Mouse (Mus musculus) MEL (cell line): ENCODE results near the gene Tmpo. TPM values are rescaled to one million over a fixed set of nuclear protein-coding genes. Genes with fewer than 3 reads are reported as not detected.
A peak's percentile ranks its signal among the peaks of the same experiment; 100 is the strongest.

Experiments
- DNase-seq: peaks from one replicate; pipeline ENCODE4 v3.0.0; 2011; ENCODE audit warnings: low read depth, low spot score
- H3K27ac ChIP-seq: 2 replicates; pipeline ENCODE4 v1.5.1; 2012; ENCODE audit warnings: low read depth, mild to moderate bottlenecking, control low read depth, low read length, moderate library complexity; ENCODE audit not compliant: control insufficient read depth
- H3K27me3 ChIP-seq, 2 experiments: fragments of 150-350 bp in 1 of 2; sonication (generic) in 1 of 2; 2 replicates each; pipeline ENCODE4 v1.6.1; 2012; ENCODE audit warnings: low read length in 2 of 2, mild to moderate bottlenecking in 2 of 2, improper control_type of control experiment in 1 of 2, moderate library complexity in 1 of 2; ENCODE audit not compliant: insufficient read depth in 2 of 2, control insufficient read depth in 1 of 2
- H3K36me3 ChIP-seq, 2 experiments: 2 replicates each; pipeline ENCODE4 v1.6.1; 2012 to 2014; ENCODE audit warnings: low read length in 2 of 2, improper control_type of control experiment in 1 of 2, inconsistent platforms in 1 of 2, mild to moderate bottlenecking in 1 of 2; ENCODE audit not compliant: insufficient read depth in 2 of 2, control insufficient read depth in 1 of 2
- H3K4me1 ChIP-seq, 2 experiments: fragments of 150-350 bp in 1 of 2; sonication (generic) in 1 of 2; 2 replicates each; pipeline ENCODE4 v1.6.1; 2012; ENCODE audit warnings: low read length in 2 of 2, improper control_type of control experiment in 1 of 2, mild to moderate bottlenecking in 1 of 2; ENCODE audit not compliant: insufficient read depth in 2 of 2, control insufficient read depth in 1 of 2
- H3K4me3 ChIP-seq, 2 experiments: fragments of 150-350 bp in 1 of 2; sonication (generic) in 1 of 2; 2 replicates each; pipeline ENCODE4 v1.5.1; 2012; ENCODE audit warnings: low read depth in 2 of 2, low read length in 2 of 2, mild to moderate bottlenecking in 2 of 2, moderate library complexity in 2 of 2, control low read depth in 1 of 2, improper control_type of control experiment in 1 of 2; ENCODE audit not compliant: control insufficient read depth in 1 of 2, insufficient read depth in 1 of 2
- H3K79me2 ChIP-seq: 2 replicates; pipeline ENCODE4 v1.6.1; 2012; ENCODE audit warnings: mild to moderate bottlenecking, low read length, moderate library complexity; ENCODE audit not compliant: control insufficient read depth, poor library complexity, insufficient read depth
- H3K9ac ChIP-seq: 2 replicates; pipeline ENCODE4 v1.6.1; 2012; ENCODE audit warnings: low read depth, mild to moderate bottlenecking, control low read depth, low read length, moderate library complexity; ENCODE audit not compliant: control insufficient read depth, poor library complexity, severe bottlenecking
- H3K9me3 ChIP-seq: fragments of 150-350 bp; sonication (generic); replicated peaks from 2 replicates; pipeline ENCODE4 v1.6.1; 2012; ENCODE audit warnings: mild to moderate bottlenecking, low read length, improper control_type of control experiment, moderate library complexity; ENCODE audit not compliant: insufficient read depth
- CHD2 ChIP-seq: IDR thresholded peaks from 2 replicates; pipeline ENCODE4 v1.6.1; 2011; ENCODE audit warnings: low read length, improper control_type of control experiment
- CTCF ChIP-seq, 3 experiments: IDR thresholded peaks in 2 of 3; conservative IDR thresholded peaks in 1 of 3; 2 replicates each; pipeline ENCODE4 v1.5.1; 2011 to 2012; ENCODE audit warnings: low read length in 3 of 3, low read depth in 2 of 3, mild to moderate bottlenecking in 2 of 3, improper control_type of control experiment in 1 of 3, inconsistent platforms in 1 of 3, mixed read lengths in 1 of 3, moderate library complexity in 1 of 3; ENCODE audit not compliant: control insufficient read depth in 1 of 3, insufficient read depth in 1 of 3, poor library complexity in 1 of 3, severe bottlenecking in 1 of 3
- E2F4 ChIP-seq: IDR thresholded peaks from 2 replicates; pipeline ENCODE4 v1.6.1; 2011; ENCODE audit warnings: low read depth, low read length, improper control_type of control experiment, borderline replicate concordance
- ELF1 ChIP-seq: IDR thresholded peaks from 2 replicates; pipeline ENCODE4 v1.6.1; 2014; ENCODE audit warnings: low read depth, mild to moderate bottlenecking, inconsistent platforms, low read length, improper control_type of control experiment, moderate library complexity
- ETS1 ChIP-seq: IDR thresholded peaks from 2 replicates; pipeline ENCODE4 v1.6.1; 2012; ENCODE audit warnings: low read depth, mild to moderate bottlenecking, inconsistent platforms, low read length, improper control_type of control experiment, moderate library complexity
- GABPA ChIP-seq: IDR thresholded peaks from 2 replicates; pipeline ENCODE4 v1.6.1; 2012; ENCODE audit warnings: low read depth, mild to moderate bottlenecking, inconsistent platforms, low read length, improper control_type of control experiment, moderate library complexity
- HCFC1 ChIP-seq: IDR thresholded peaks from 2 replicates; pipeline ENCODE4 v1.6.1; 2012; ENCODE audit warnings: low read depth, mild to moderate bottlenecking, inconsistent platforms, low read length, improper control_type of control experiment, moderate library complexity
- MAX ChIP-seq: IDR thresholded peaks from 2 replicates; pipeline ENCODE4 v1.6.1; 2011; ENCODE audit warnings: low read length, improper control_type of control experiment
- MEF2A ChIP-seq: IDR thresholded peaks from 2 replicates; pipeline ENCODE4 v1.6.1; 2014; ENCODE audit warnings: low read depth, mild to moderate bottlenecking, inconsistent platforms, low read length, improper control_type of control experiment; ENCODE audit not compliant: poor library complexity, insufficient replicate concordance, severe bottlenecking; ENCODE audit errors: extremely low read depth
- MXI1 ChIP-seq: IDR thresholded peaks from 2 replicates; pipeline ENCODE4 v1.6.1; 2011; ENCODE audit warnings: mild to moderate bottlenecking, low read depth, low read length, improper control_type of control experiment
- NELFE ChIP-seq: IDR thresholded peaks from 2 replicates; pipeline ENCODE4 v1.6.1; 2011; ENCODE audit warnings: low read depth, low read length, improper control_type of control experiment
- POLR2A ChIP-seq, 2 experiments: IDR thresholded peaks; 2 replicates each; pipeline ENCODE4 v1.6.1; 2011 to 2012; ENCODE audit warnings: low read length in 2 of 2, mild to moderate bottlenecking in 2 of 2, control low read depth in 1 of 2, improper control_type of control experiment in 1 of 2, low read depth in 1 of 2, moderate library complexity in 1 of 2; ENCODE audit not compliant: control insufficient read depth in 1 of 2, insufficient read depth in 1 of 2, poor library complexity in 1 of 2
- RAD21 ChIP-seq: IDR thresholded peaks from 2 replicates; pipeline ENCODE4 v1.6.1; 2011; ENCODE audit warnings: mild to moderate bottlenecking, low read depth, low read length, improper control_type of control experiment
- SMC3 ChIP-seq: IDR thresholded peaks from 2 replicates; pipeline ENCODE4 v1.6.1; 2011; ENCODE audit warnings: low read depth, low read length, improper control_type of control experiment
- TBP ChIP-seq: IDR thresholded peaks from 2 replicates; pipeline ENCODE4 v1.8.0; 2011; ENCODE audit warnings: low read depth, low read length, improper control_type of control experiment
- USF1 ChIP-seq: IDR thresholded peaks from 2 replicates; pipeline ENCODE4 v1.6.1; 2014; ENCODE audit warnings: low read depth, mild to moderate bottlenecking, inconsistent platforms, low read length, improper control_type of control experiment, moderate library complexity
- ZC3H11A ChIP-seq: IDR thresholded peaks from 2 replicates; pipeline ENCODE4 v1.6.1; 2012; ENCODE audit warnings: low read depth, mild to moderate bottlenecking, inconsistent platforms, low read length, improper control_type of control experiment
- ZMIZ1 ChIP-seq: IDR thresholded peaks from 2 replicates; pipeline ENCODE4 v1.6.1; 2012; ENCODE audit warnings: low read depth, mild to moderate bottlenecking, inconsistent platforms, low read length, improper control_type of control experiment, moderate library complexity
- polyA plus RNA-seq, 2 experiments: library from polyadenylated mRNA; stranded (reverse) in 1 of 2; unstranded in 1 of 2; fragments of >175 nt in 1 of 2; fragments of >200 nt in 1 of 2; gene quantifications; 2 replicates each; pipeline versions ENCODE4 v1.2.1 to v1.2.4; 2012; ENCODE audit warnings: low replicate concordance in 2 of 2, low read depth in 1 of 2; ENCODE audit not compliant: insufficient read length in 2 of 2, insufficient read depth in 1 of 2, missing spikeins in 1 of 2
- total RNA-seq: library from RNA; depleted of rRNA; stranded (reverse); fragments of 300-350 nt; gene quantifications from 2 replicates; pipeline ENCODE4 v1.2.3, GENCODE M21; 2012

Tmpo gene
- total and polyA plus RNA-seq, 3 experiments = 211 to 219 (median 215) TPM

DNA sequence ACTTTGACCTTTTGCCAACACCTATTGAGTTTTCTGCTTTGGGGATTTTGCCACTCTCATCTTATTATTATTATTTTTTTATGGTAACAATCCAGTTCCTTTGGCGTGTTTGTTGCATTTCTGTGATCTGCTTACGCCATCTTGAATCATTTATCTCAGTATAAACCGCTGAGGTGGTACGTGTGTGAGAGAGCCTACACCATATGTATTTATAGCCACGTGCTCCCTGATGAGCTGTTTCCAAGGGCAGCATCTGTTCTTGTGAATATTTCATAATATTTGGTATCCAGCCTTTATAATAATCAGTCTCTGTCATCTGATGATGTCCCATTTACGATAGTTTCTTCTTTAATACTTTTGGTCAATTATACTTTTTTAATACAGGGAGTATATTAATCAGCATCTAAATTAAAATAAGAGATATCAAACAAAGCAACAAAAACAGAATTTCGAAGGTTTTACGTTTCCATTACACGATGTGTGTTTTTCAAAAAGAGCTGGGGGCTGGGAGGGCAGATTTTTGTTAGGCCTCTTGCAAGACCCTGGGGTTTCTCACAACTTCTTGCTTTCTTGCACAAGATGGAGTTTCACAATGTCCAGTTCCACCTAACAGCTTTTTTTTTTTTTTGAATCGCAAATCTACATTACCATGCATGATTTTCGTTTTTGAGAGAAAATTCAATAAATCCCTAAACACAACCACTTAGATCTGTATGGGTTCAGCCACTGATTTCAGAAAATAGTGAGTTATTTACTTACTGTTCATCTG is 28.0 kb upstream of the Tmpo start:
- TF ChIP-seq NELFE (no peak), GABPA (no peak), HCFC1 (no peak), USF1 (no peak)
- Histone ChIP-seq H3K27me3 (peaks cover 4 to 5% of the 10 kb centered on the region in 2 experiments), H3K4me1 (no peaks in the 10 kb centered on the region), H3K27ac (no peak overlapping the region), H3K4me3 (no peak overlapping the region), H3K36me3 (no peaks in the 10 kb centered on the region), H3K9me3 (no peaks in the 10 kb centered on the region), H3K79me2 (no peaks in the 10 kb centered on the region), H3K9ac (no peak overlapping the region)
- DNase-seq = no peak

DNA sequence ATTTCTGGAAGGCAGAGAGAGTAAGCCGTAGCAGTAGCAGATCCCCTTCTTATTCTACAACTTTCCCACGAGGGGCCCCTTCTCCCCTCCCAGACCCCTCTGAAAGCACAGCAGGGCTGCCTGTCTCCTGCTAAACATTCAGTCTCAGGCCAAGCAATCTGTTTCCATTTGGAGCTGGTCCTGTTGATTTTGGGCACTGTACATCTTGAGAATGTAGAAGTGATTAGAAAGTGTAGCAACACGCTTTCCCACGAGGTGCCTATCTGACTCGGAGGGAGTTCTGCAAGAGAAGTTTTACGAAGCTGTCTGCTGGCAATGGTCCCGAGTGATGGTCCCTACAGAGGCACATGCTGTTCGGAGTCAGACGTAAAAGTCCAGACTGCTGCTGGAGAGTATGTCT is 27.3 kb upstream of the Tmpo start:
- Histone ChIP-seq H3K27ac (no peak overlapping the region), H3K36me3 (no peaks in the 10 kb centered on the region), H3K27me3 (peaks cover 4 to 5% of the 10 kb centered on the region in 2 experiments), H3K4me3 (no peak overlapping the region), H3K4me1 (no peaks in the 10 kb centered on the region), H3K79me2 (no peaks in the 10 kb centered on the region), H3K9ac (no peak overlapping the region), H3K9me3 (no peaks in the 10 kb centered on the region)
- TF ChIP-seq MAX = no peak
- no peak for TF ChIP-seq ETS1
- TF ChIP-seq CHD2 = no peak
- no peak for TF ChIP-seq MXI1
- no peak for TF ChIP-seq MEF2A
- TF ChIP-seq HCFC1 = no peak
- no peak for TF ChIP-seq E2F4
- no peak for TF ChIP-seq TBP
- TF ChIP-seq POLR2A (IDR thresholded peaks at IDR 0.05; ENCODE audit: control insufficient read depth in 1 of 2, insufficient read depth in 1 of 2, low read depth in 1 of 2, low read length in 2 of 2, poor library complexity in 1 of 2) = no peak
- TF ChIP-seq CTCF (IDR thresholded peaks at IDR 0.05 in 2 of 3, conservative IDR thresholded peaks at IDR 0.05 in 1 of 3; ENCODE audit: control insufficient read depth in 1 of 3, insufficient read depth in 1 of 3, low read depth in 2 of 3, low read length in 3 of 3, poor library complexity in 1 of 3, severe bottlenecking in 1 of 3) = no peak
- no peak for TF ChIP-seq ELF1
- TF ChIP-seq, all 39 proteins: peak for 0
- no peak for DNase-seq

DNA sequence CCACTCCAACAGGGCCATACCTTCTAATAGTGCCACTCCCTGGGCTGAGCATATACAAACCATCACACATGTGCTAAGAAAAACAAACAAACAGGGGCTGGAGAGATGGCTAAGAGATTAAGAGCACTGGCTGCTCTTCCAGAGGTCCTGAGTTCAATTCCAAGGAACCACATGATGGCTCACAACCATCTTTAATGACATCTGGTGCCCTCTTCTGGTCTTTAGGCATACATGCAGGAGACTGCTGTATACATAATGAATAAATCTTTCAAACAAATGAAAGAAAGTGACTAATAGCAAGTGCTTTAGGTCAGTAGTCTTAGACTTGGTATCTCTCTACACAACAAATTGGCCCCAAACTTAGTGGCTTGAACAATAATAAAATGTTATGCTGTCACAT is 26.2 kb upstream of the Tmpo start:
- Histone ChIP-seq H3K4me1 (no peaks in the 10 kb centered on the region), H3K9me3 (no peaks in the 10 kb centered on the region), H3K27me3 (peaks cover 4 to 5% of the 10 kb centered on the region in 2 experiments), H3K27ac (no peak overlapping the region), H3K4me3 (no peak overlapping the region), H3K79me2 (no peaks in the 10 kb centered on the region), H3K9ac (no peak overlapping the region), H3K36me3 (no peaks in the 10 kb centered on the region)
- TF ChIP-seq ZMIZ1 = no peak
- peak; percentile 27; the same call in 1 of the 2 replicates for TF ChIP-seq ZC3H11A
- peak; percentile 60 for TF ChIP-seq SMC3
- peak; percentile 55 for TF ChIP-seq RAD21
- TF ChIP-seq CTCF (IDR thresholded peaks at IDR 0.05 in 2 of 3, conservative IDR thresholded peaks at IDR 0.05 in 1 of 3; ENCODE audit: control insufficient read depth in 1 of 3, insufficient read depth in 1 of 3, low read depth in 2 of 3, low read length in 3 of 3, poor library complexity in 1 of 3, severe bottlenecking in 1 of 3) = peak; percentile 22 to 60 (median 36); a peak in 4 of 6 replicates
- peak; percentile 50 for DNase-seq
